Mouse (Mus musculus) gastrocnemius, adult 2 months (tissue): ENCODE data around the gene Spink8. TPM values are rescaled to one million over a fixed set of nuclear protein-coding genes. Genes with fewer than 3 reads are reported as not detected.

Experiments
- DNase-seq: peaks from one replicate; pipeline ENCODE4 v3.0.0; 2022
- H3K27ac ChIP-seq: fragments of 200-600 bp; 2 replicates; pipeline ENCODE4 v1.8.1; 2022; ENCODE audit warnings: mild to moderate bottlenecking
- H3K4me3 ChIP-seq: fragments of 200-600 bp; 2 replicates; pipeline ENCODE4 v1.8.1; 2022; ENCODE audit warnings: mild to moderate bottlenecking, moderate library complexity
- CTCF ChIP-seq: fragments of 200-600 bp; IDR thresholded peaks from 2 replicates; pipeline ENCODE4 v1.8.1; 2022; ENCODE audit warnings: antibody characterized with exemption, mild to moderate bottlenecking, moderate library complexity
- intact Hi-C: fragments of 180-260 bp; cut with DNase I; formaldehyde crosslinking; loops from one replicate; pipeline ENCODE4 v1.15.1; 2025
- total RNA-seq, 2 experiments: library from RNA; stranded (reverse); gene quantifications; 2 replicates each; pipeline ENCODE4 v1.2.3; 2021

The Spink8 gene
- total RNA-seq, 2 experiments from 2014 or later = not detected

GRCm38 (mm10) chr9:109875695-109876601, 63.9 kb downstream of the Spink8 start:
- intact Hi-C loops = no loop called here
- peak overlapping the region; percentile 86 for H3K4me3 ChIP-seq
- DNase-seq = peak; percentile 84
- peak overlapping the region; percentile 87 for H3K27ac ChIP-seq
- TF ChIP-seq CTCF = no peak

Other genes starting within 250 kb of the Spink8 start
- not detected for gene Fbxw15, start 244.0 kb upstream of the Spink8 start, total RNA-seq
- gene Fbxw24, start 186.2 kb upstream of the Spink8 start, total RNA-seq = not detected
- not detected for gene Fbxw25, start 147.6 kb upstream of the Spink8 start, total RNA-seq
- gene Fbxw18, start 109.6 kb upstream of the Spink8 start, total RNA-seq = not detected
- gene Fbxw26, start 66.2 kb upstream of the Spink8 start, total RNA-seq = not detected
- not detected for gene Fbxw27, start 21.6 kb upstream of the Spink8 start, total RNA-seq
- 10 to 100 TPM; 27.4 to 33.1 TPM for gene Nme6, start 20.5 kb downstream of the Spink8 start, total RNA-seq
- gene Camp, start 37.3 kb downstream of the Spink8 start, total RNA-seq = not detected
- 1 to 10 TPM; 4.3 to 5.0 TPM for gene Cdc25a, start 63.3 kb downstream of the Spink8 start, total RNA-seq
- gene Map4, start 119.2 kb downstream of the Spink8 start, total RNA-seq = 100 to 1,000 TPM; 484 to 501 TPM